Mouse (Mus musculus) heart, adult 2 months (tissue): ENCODE results near the gene Ifna1. TPM values are rescaled to one million over a fixed set of nuclear protein-coding genes. Genes with fewer than 3 reads are reported as not detected.

Source experiments
- DNase-seq, 2 experiments: peaks; one replicate each; pipeline ENCODE4 v3.0.0; 2021
- H3K27ac ChIP-seq: fragments of 200-600 bp; 2 replicates; pipeline ENCODE4 v1.8.1; 2022
- H3K27me3 ChIP-seq: fragments of 200-500 bp; 2 replicates; pipeline ENCODE4 v1.6.1; 2012; ENCODE audit warnings: mild to moderate bottlenecking, low read length, inconsistent platforms, mixed read lengths; ENCODE audit not compliant: control insufficient read depth, insufficient read depth
- H3K36me3 ChIP-seq: fragments of 200-500 bp; 2 replicates; pipeline ENCODE4 v1.6.1; 2012; ENCODE audit warnings: low read length, inconsistent platforms; ENCODE audit not compliant: control insufficient read depth, insufficient read depth
- H3K4me1 ChIP-seq: fragments of 200-500 bp; 2 replicates; pipeline ENCODE4 v1.6.1; 2011; ENCODE audit warnings: low read length; ENCODE audit not compliant: control insufficient read depth, insufficient read depth
- H3K4me3 ChIP-seq: fragments of 200-600 bp; 2 replicates; pipeline ENCODE4 v1.8.1; 2022
- H3K79me2 ChIP-seq: fragments of 200-500 bp; replicated peaks from 2 replicates; pipeline ENCODE4 v1.6.1; 2012; ENCODE audit warnings: mild to moderate bottlenecking, inconsistent platforms, low read length, moderate library complexity, mixed read lengths; ENCODE audit not compliant: control insufficient read depth, insufficient read depth
- H3K9ac ChIP-seq: fragments of 200-500 bp; 2 replicates; pipeline ENCODE4 v1.6.1; 2012; ENCODE audit warnings: low read depth, mild to moderate bottlenecking, control low read depth, inconsistent platforms, low read length, mixed read lengths
- CTCF ChIP-seq: fragments of 200-600 bp; IDR thresholded peaks from 2 replicates; pipeline ENCODE4 v1.8.1; 2022; ENCODE audit warnings: antibody characterized with exemption, mild to moderate bottlenecking, moderate library complexity
- EP300 ChIP-seq: fragments of 200-500 bp; IDR thresholded peaks from 2 replicates; pipeline ENCODE4 v1.6.1; 2011; ENCODE audit warnings: low read depth, low read length, control low read depth; ENCODE audit not compliant: insufficient read depth
- POLR2A ChIP-seq: fragments of 200-500 bp; IDR thresholded peaks from 2 replicates; pipeline ENCODE4 v1.6.1; 2011; ENCODE audit warnings: mild to moderate bottlenecking, low read depth, low read length, control low read depth; ENCODE audit not compliant: insufficient read depth
- WGBS: fragments of 180-500 bp; shearing (Covaris S2); methylation state at CpG from one replicate; pipeline ENCODE4 v1.1.7; 2018; 5-methylcytosine and 5-hydroxymethylcytosine counted together
- intact Hi-C: fragments of 180-260 bp; cut with DNase I; formaldehyde crosslinking; loops from one replicate; pipeline ENCODE4 v1.15.1; 2025
- polyA plus RNA-seq: library from polyadenylated mRNA; depleted of rRNA; stranded (reverse); fragments of >200 nt; gene quantifications from 2 replicates; pipeline ENCODE4 v1.2.3, GENCODE M21; 2012
- total RNA-seq, 2 experiments: library from RNA; stranded (reverse); gene quantifications; 2 replicates each; pipeline ENCODE4 v1.2.3; 2021

The Ifna1 gene
- total and polyA plus RNA-seq, 3 experiments, result not detected

GRCm38 (mm10) chr4:88845334-88845733 is 4.6 kb upstream of the Ifna1 start:
- no peak for DNase-seq
- Histone ChIP-seq H3K4me3 (no peak overlapping the region), H3K36me3 (no peaks in the 10 kb centered on the region), H3K79me2 (no peaks in the 10 kb centered on the region), H3K4me1 (no peaks in the 10 kb centered on the region), H3K9ac (no peak overlapping the region), H3K27me3 (no peaks in the 10 kb centered on the region), H3K27ac (no peak overlapping the region)
- WGBS, result 30% methylated on average over 2 of the region's 2 CpGs
- intact Hi-C loops, result no loop called here
- no peak for TF ChIP-seq POLR2A
- peak; percentile 31 for TF ChIP-seq CTCF

- no peak for TF ChIP-seq CTCF
- TF ChIP-seq EP300, result no peak
- no peak for TF ChIP-seq POLR2A
- WGBS, result 61% methylated on average over 4 of the region's 4 CpGs
- H3K4me3 ChIP-seq, result no peak overlapping the region
- DNase-seq, result no peak
- H3K27ac ChIP-seq, result no peak overlapping the region
- no peaks in the 10 kb centered on the region for H3K27me3 ChIP-seq
- H3K9ac ChIP-seq, result no peak overlapping the region
- no peaks in the 10 kb centered on the region for H3K4me1 ChIP-seq
- intact Hi-C loops, result no loop called here
- no peaks in the 10 kb centered on the region for H3K36me3 ChIP-seq
- H3K79me2 ChIP-seq, result no peaks in the 10 kb centered on the region
Measured at GRCm38 (mm10) chr4:88851026-88851763, 1.3 kb downstream of the Ifna1 start.

GRCm38 (mm10) chr4:88859214-88859613 is 9.3 kb downstream of the Ifna1 start:
- TF ChIP-seq EP300 (no peak), CTCF (no peak)
- no peak for DNase-seq
- Histone ChIP-seq H3K4me1 (no peaks in the 10 kb centered on the region), H3K27ac (no peak overlapping the region), H3K4me3 (no peak overlapping the region), H3K79me2 (no peaks in the 10 kb centered on the region), H3K36me3 (no peaks in the 10 kb centered on the region), H3K27me3 (no peaks in the 10 kb centered on the region), H3K9ac (no peak overlapping the region)
- intact Hi-C loops, result no loop called here

- TF ChIP-seq EP300 (no peak), POLR2A (no peak), CTCF (no peak)
- Histone ChIP-seq H3K27me3 (no peaks in the 10 kb centered on the region; the same call in 1 of the 2 replicates), H3K27ac (no peak overlapping the region), H3K36me3 (no peaks in the 10 kb centered on the region), H3K4me3 (no peak overlapping the region), H3K9ac (no peak overlapping the region), H3K79me2 (no peaks in the 10 kb centered on the region), H3K4me1 (no peaks in the 10 kb centered on the region)
- no peak for DNase-seq
- 22% methylated on average over 7 of the region's 7 CpGs for WGBS
- intact Hi-C loops, result loop anchor here (10.0 kb wide), 1 partner anchor 661 kb away; no protein-coding TSS in a partner anchor
Measured at GRCm38 (mm10) chr4:88863309-88863708, 13.4 kb downstream of the Ifna1 start.

- WGBS, result 60% methylated on average over 9 of the region's 9 CpGs
- Histone ChIP-seq H3K36me3 (no peaks in the 10 kb centered on the region), H3K27me3 (no peaks in the 10 kb centered on the region; the same call in 1 of the 2 replicates), H3K27ac (no peak overlapping the region), H3K4me1 (no peaks in the 10 kb centered on the region), H3K79me2 (no peaks in the 10 kb centered on the region), H3K9ac (no peak overlapping the region), H3K4me3 (no peak overlapping the region)
- peak in 1 of 2 experiments; percentile 34 for DNase-seq
- intact Hi-C loops, result loop anchor here (10.0 kb wide), 1 partner anchor 660 kb away; no protein-coding TSS in a partner anchor
- no peak for TF ChIP-seq EP300
- no peak for TF ChIP-seq CTCF
- TF ChIP-seq POLR2A, result no peak
Measured at GRCm38 (mm10) chr4:88864599-88864998, 14.7 kb downstream of the Ifna1 start.

- DNase-seq, result no peak
- Histone ChIP-seq H3K36me3 (no peaks in the 10 kb centered on the region), H3K27me3 (no peaks in the 10 kb centered on the region; the same call in 1 of the 2 replicates), H3K27ac (no peak overlapping the region), H3K4me1 (no peaks in the 10 kb centered on the region), H3K9ac (no peak overlapping the region), H3K4me3 (no peak overlapping the region), H3K79me2 (no peaks in the 10 kb centered on the region)
- WGBS, result 51% methylated on average over 6 of the region's 6 CpGs
- no peak for TF ChIP-seq POLR2A
- TF ChIP-seq EP300, result no peak
- no peak for TF ChIP-seq CTCF
- intact Hi-C loops, result loop anchor here (10.0 kb wide), 1 partner anchor 660 kb away; no protein-coding TSS in a partner anchor
Measured at GRCm38 (mm10) chr4:88865011-88865569, 15.2 kb downstream of the Ifna1 start.
